Mouse (Mus musculus): ENCODE results near the gene Txndc15. TPM values are rescaled to one million over a fixed set of nuclear protein-coding genes. Genes with fewer than 3 reads are reported as not detected.

Gene Txndc15
- polyA plus RNA-seq, 1 experiment from 2014 or later: 76.6 TPM

DNA sequence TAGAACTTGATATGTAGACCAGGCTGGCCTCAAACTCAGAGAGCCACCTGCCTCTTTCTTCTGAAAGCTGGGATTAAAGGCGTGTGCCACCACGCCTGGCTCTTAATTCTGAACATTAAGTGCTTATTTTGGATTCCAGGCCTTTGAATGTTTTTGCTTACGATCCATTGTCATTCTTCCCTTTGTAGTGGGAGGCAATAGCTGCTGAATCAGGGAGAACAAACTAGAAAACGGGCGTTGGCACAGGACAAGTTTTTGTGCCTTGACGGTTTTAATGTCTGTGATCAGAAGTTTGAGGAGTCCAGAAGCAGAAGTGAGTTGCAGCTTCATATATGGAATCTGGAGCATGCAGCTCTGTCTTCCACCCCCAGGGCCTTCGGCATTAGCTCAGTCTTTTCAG is 16.3 kb downstream of the Txndc15 start:
- Histone ChIP-seq H3K4me2 (no peak overlapping the region), H3K4me1 (ENCODE audit: insufficient read depth) (no peaks in the 10 kb centered on the region), H3K27ac (ENCODE audit: low read depth) (no peak overlapping the region), H3K36me3 (ENCODE audit: insufficient read depth) (0 out of 2 replicates have a peak, but pooled peaks cover 7% of the 10 kb centered on the region), H3K9ac (no peak overlapping the region), H3K27me3 (ENCODE audit: insufficient read depth, low read length) (no peaks in the 10 kb centered on the region), H3K4me3 (ENCODE audit: low read depth, low read length) (no peak overlapping the region), H3K9me3 (ENCODE audit: low read depth, low read length) (no peaks in the 10 kb centered on the region)
- ATAC-seq (ENCODE audit: insufficient read depth) (no peak), DNase-seq (no peak)
- 86% methylated on average over 7 of the region's 7 CpGs for WGBS
- no peak for TF ChIP-seq CTCF (IDR thresholded peaks at IDR 0.05; ENCODE audit: low read depth)

DNA sequence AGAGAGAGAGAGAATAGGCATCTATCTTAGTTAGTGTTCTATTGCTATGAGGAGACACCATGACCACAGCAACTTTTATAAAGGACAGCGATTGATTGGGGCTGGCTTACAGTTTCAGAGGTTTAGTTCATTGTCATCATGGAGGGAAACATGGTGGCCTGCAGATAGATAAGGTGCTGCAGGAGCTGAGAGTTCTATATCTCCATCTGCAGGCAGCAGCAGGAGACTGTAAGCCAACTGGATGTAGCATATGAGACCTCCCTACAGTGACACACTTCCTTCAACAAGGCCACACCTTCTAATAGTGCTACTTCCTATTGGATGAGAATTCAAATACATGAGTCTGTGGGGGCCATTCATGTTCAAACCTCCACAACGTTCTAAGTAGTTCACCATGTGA is 17.7 kb downstream of the Txndc15 start:
- Histone ChIP-seq H3K36me3 (ENCODE audit: insufficient read depth) (no peaks in the 10 kb centered on the region), H3K4me1 (ENCODE audit: insufficient read depth) (no peaks in the 10 kb centered on the region), H3K4me2 (no peak overlapping the region), H3K4me3 (ENCODE audit: low read depth, low read length) (no peak overlapping the region), H3K27ac (ENCODE audit: low read depth) (no peak overlapping the region), H3K27me3 (ENCODE audit: insufficient read depth, low read length) (no peaks in the 10 kb centered on the region), H3K9me3 (ENCODE audit: low read depth, low read length) (no peaks in the 10 kb centered on the region), H3K9ac (no peak overlapping the region)
- no peak for ATAC-seq (ENCODE audit: insufficient read depth)
- 74% methylated on average over 2 of the region's 2 CpGs for WGBS
- TF ChIP-seq CTCF (IDR thresholded peaks at IDR 0.05; ENCODE audit: low read depth): no peak
- no peak for DNase-seq

DNA sequence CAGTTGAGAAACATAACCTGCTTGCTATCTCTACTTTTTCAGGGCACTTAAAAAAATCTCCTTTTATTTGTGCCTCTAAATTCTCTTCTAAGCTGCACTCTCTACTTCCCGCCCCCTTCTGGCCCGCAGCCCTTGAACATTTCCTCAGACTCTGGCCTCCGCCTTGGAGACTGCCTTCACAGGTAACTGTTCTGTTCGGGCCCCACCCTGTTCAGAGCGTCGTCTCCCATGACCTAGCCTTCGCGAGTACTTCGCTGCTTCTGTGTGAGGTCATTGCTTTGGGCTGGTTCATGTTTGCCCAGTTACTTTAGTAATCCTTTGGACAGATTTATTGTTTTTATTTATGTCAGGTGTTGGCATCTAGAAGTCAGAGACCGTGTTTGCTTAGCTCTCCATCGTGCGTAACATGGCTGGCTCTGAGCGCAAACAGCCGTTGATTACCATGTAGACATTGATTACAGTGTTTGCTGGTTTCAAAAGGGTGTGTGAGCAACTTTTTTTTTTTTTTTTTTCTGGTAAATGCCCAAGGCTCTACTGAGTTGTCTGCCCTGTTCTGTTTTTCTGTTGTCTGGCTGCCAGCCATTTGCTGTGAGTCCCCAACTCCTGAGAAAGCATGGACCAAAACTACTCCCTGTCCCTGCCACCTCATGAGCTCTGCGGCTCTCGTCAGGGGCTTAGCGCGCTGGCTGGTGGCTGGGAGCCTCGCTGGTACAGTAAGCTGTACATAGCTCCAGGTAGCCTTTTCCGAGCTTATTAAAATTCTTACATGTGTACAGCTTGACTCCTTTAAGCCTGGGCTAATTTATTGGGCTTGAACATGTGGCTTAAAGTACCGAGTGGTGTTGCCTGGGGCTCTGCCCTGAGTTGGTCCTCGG is 19.4 kb downstream of the Txndc15 start:
- Histone ChIP-seq H3K4me2 (no peak overlapping the region), H3K9me3 (ENCODE audit: low read depth, low read length) (no peaks in the 10 kb centered on the region), H3K4me3 (ENCODE audit: low read depth, low read length) (no peak overlapping the region), H3K4me1 (ENCODE audit: insufficient read depth) (no peaks in the 10 kb centered on the region), H3K27me3 (ENCODE audit: insufficient read depth, low read length) (no peaks in the 10 kb centered on the region), H3K36me3 (ENCODE audit: insufficient read depth) (no peaks in the 10 kb centered on the region), H3K27ac (ENCODE audit: low read depth) (no peak overlapping the region), H3K9ac (no peak overlapping the region)
- no peak for DNase-seq
- ATAC-seq (ENCODE audit: insufficient read depth): no peak
- TF ChIP-seq CTCF (IDR thresholded peaks at IDR 0.05; ENCODE audit: low read depth): no peak
- 78% methylated on average over 22 of the region's 22 CpGs for WGBS

DNA sequence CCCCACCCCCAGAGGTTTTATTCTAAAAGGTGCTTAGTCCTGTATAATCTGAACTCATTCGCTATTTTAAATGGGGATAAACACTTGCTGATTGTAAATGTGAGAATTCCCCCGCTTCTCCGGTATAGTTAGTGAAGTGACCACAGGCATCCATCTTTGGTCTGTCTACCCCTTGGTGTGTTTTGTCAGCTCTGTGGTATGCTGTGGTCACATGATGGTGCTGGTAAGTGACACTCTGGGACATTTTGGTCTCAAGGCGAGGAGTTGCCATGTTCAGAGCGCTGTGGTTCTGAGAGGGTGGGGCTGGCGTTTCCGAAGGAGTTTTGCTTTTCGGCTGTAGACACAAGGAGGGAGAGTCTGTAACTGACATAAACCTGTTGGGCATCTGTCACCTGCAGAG is 23.4 kb downstream of the Txndc15 start:
- Histone ChIP-seq H3K4me2 (no peak overlapping the region), H3K36me3 (ENCODE audit: insufficient read depth) (no peaks in the 10 kb centered on the region), H3K27me3 (ENCODE audit: insufficient read depth, low read length) (no peaks in the 10 kb centered on the region), H3K9me3 (ENCODE audit: low read depth, low read length) (no peaks in the 10 kb centered on the region), H3K27ac (ENCODE audit: low read depth) (no peak overlapping the region), H3K4me1 (ENCODE audit: insufficient read depth) (no peaks in the 10 kb centered on the region), H3K4me3 (ENCODE audit: low read depth, low read length) (no peak overlapping the region), H3K9ac (no peak overlapping the region)
- ATAC-seq (ENCODE audit: insufficient read depth): no peak
- 84% methylated on average over 8 of the region's 8 CpGs for WGBS
- DNase-seq: no peak
- TF ChIP-seq CTCF (IDR thresholded peaks at IDR 0.05; ENCODE audit: low read depth): no peak

DNA sequence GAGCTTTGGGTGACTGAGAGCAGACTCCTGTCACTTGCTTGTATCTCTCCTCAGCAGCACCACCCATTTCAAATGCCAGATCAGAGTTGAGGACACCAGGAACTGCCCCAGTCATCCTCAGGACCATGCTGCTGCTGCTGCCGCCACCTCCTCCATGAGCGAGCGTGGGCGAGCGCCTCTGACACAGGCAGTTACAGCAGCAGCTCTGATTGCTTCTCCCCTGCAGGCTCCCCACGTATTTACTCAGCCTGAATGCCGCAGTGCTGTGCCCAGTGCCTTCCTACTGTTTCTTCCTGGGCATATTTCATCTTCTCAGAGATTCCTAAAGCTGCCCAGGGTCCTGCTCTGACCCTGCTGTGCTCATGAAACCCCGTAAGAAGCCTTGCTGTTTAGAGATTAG is 27.9 kb downstream of the Txndc15 start:
- Histone ChIP-seq H3K9ac (no peak overlapping the region), H3K4me1 (ENCODE audit: insufficient read depth) (no peaks in the 10 kb centered on the region), H3K4me2 (no peak overlapping the region), H3K36me3 (ENCODE audit: insufficient read depth) (no peaks in the 10 kb centered on the region), H3K9me3 (ENCODE audit: low read depth, low read length) (no peaks in the 10 kb centered on the region), H3K4me3 (ENCODE audit: low read depth, low read length) (no peak overlapping the region), H3K27me3 (ENCODE audit: insufficient read depth, low read length) (no peaks in the 10 kb centered on the region), H3K27ac (ENCODE audit: low read depth) (no peak overlapping the region)
- 58% methylated on average over 8 of the region's 8 CpGs for WGBS
- no peak for ATAC-seq (ENCODE audit: insufficient read depth)
- no peak for DNase-seq
- no peak for TF ChIP-seq CTCF (IDR thresholded peaks at IDR 0.05; ENCODE audit: low read depth)

DNA sequence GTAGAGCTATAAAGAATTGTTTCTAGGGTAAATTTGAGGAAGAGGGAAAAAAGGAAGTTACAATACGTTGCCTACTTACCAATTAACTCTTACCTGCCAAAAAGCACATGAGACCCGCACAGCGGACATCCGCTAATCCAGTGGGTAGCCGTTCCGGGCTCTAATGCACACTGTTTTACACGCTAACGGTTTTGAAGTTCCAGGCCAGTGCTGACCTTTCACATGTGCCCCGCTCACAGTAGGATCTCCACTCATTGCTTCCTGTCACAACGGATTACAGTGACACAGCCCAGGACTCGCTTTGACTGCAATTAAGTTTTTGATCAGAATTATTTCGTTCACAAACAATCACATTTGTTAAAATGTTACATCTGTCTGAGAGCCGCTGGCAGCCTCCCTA is 39.9 kb downstream of the Txndc15 start:
- H3K36me3 ChIP-seq (ENCODE audit: insufficient read depth): no peaks in the 10 kb centered on the region
- no peak overlapping the region for H3K4me3 ChIP-seq (ENCODE audit: low read depth, low read length)
- no peak overlapping the region for H3K9ac ChIP-seq
- H3K4me2 ChIP-seq: no peak overlapping the region
- ATAC-seq (ENCODE audit: insufficient read depth): no peak
- no peaks in the 10 kb centered on the region for H3K4me1 ChIP-seq (ENCODE audit: insufficient read depth)
- H3K27me3 ChIP-seq (ENCODE audit: insufficient read depth, low read length): no peaks in the 10 kb centered on the region
- no peak for TF ChIP-seq CTCF (IDR thresholded peaks at IDR 0.05; ENCODE audit: low read depth)
- H3K27ac ChIP-seq (ENCODE audit: low read depth): no peak overlapping the region
- DNase-seq: no peak
- no peaks in the 10 kb centered on the region for H3K9me3 ChIP-seq (ENCODE audit: low read depth, low read length)
- 73% methylated on average over 13 of the region's 13 CpGs for WGBS

DNA sequence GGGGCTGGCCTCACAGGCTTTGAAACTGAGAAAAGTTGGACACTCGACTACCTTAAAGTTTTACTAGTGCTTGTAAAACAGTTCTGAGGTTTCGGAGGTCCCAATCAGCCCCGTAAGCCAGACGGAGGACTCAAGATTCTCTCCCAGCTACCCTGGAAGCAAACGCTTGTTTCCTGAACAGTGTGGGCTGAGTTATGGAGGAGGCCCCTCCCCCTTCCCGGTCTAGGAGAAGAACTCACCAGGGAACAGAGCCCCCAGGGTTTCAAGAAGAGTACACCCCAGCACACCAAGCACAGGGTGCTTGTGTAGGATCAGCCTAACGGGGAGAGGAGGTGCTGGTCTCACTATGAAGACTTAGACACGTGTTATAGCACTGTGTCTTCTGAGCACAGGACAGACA is 42.3 kb downstream of the Txndc15 start:
- ATAC-seq (ENCODE audit: insufficient read depth): 0 out of 2 replicates have a peak, but pooled peaks have one; percentile 56
- Histone ChIP-seq H3K9ac (peak overlapping the region; percentile 1; the same call in 1 of the 2 replicates), H3K36me3 (ENCODE audit: insufficient read depth) (no peaks in the 10 kb centered on the region), H3K27ac (ENCODE audit: low read depth) (no peak overlapping the region), H3K4me1 (ENCODE audit: insufficient read depth) (no peaks in the 10 kb centered on the region), H3K4me3 (ENCODE audit: low read depth, low read length) (no peak overlapping the region), H3K27me3 (ENCODE audit: insufficient read depth, low read length) (no peaks in the 10 kb centered on the region), H3K4me2 (peak overlapping the region; percentile 33; the same call in 1 of the 2 replicates), H3K9me3 (ENCODE audit: low read depth, low read length) (no peaks in the 10 kb centered on the region)
- WGBS: 25% methylated on average over 8 of the region's 8 CpGs
- DNase-seq: peak; percentile 53
- TF ChIP-seq CTCF (IDR thresholded peaks at IDR 0.05; ENCODE audit: low read depth): no peak

Measured in lung, embryonic 14.5 days (tissue).